Mouse (Mus musculus): ENCODE data around the gene Myh9.

Gene Myh9

DNA sequence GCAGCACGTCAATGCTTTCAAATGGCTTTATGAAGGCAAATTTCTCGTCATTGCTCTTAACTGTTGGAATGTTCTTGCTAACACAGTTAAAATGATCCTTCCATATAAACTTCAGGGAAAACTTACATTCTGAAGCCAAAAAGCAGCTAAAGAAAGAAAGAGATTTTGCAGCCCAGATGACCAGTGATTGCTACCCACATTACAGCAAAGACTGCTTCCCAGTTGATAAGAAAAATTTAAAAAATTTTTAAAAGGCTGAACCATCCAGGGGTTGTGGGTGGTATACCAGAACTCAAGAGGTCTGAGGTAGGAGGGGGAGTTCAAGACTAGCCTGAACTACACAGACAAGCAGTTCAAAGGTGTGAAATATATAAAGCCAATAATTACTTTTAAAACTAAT, 1.1 kb upstream of the Myh9 start:
- no peak for DNase-seq (ENCODE audit: low spot score)

GRCm38 (mm10) chr15:77841361-77842046, 471 bp downstream of the Myh9 start:
- DNase-seq (ENCODE audit: low spot score), result peak; percentile 33

DNA sequence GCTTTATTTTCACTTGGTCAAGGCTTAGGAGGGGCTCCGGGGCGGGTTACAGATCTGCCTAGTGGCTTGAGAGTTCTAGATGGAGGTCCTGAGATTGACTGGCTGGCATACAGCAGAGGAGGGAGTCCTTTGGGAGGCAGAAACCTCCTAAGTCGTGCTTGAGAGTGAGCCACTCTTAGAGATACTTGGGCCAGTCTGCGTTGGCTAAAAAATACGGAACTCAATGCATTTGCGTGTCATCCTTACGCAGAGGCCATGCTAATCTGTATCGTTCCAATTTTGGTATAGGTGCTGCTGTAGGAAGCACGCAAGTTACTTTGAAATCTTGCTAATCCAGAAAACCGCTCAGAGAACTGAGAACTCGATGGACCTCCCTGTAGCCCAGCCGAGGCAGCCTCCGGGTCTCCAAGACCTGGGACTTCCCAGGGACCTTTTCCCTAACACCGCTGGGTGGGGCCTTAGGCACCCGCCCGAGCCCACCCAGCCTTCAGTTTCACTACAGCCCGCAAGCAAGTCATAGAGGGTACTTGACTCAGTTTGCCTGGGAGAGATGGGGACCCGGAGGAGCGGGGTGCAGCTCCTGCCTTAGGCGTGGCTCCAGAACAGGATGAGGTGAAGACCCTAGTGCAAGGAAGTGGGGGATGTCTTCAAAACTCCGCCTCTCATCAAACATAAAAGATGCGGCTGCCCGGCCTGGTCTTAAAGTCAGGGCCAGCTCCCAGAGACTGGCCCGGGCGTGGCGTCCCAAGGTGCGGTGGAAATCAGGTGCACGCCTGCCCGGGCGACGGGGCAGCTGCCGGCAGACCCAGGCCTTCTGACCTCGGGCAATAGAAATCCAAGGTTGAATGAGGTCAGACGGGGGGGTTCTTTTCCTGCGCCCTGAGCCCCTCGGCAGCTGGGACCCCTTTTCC, 1.3 kb downstream of the Myh9 start:
- DNase-seq (ENCODE audit: low spot score), result no peak

- no peak for DNase-seq (ENCODE audit: low spot score)
Observed at GRCm38 (mm10) chr15:77839529-77840286, 2.3 kb downstream of the Myh9 start.

- no peak for DNase-seq (ENCODE audit: low spot score)
Observed at GRCm38 (mm10) chr15:77838530-77839387, 3.2 kb downstream of the Myh9 start.

- no peak for DNase-seq (ENCODE audit: low spot score)
Observed at GRCm38 (mm10) chr15:77837444-77838117, 4.4 kb downstream of the Myh9 start.

DNA sequence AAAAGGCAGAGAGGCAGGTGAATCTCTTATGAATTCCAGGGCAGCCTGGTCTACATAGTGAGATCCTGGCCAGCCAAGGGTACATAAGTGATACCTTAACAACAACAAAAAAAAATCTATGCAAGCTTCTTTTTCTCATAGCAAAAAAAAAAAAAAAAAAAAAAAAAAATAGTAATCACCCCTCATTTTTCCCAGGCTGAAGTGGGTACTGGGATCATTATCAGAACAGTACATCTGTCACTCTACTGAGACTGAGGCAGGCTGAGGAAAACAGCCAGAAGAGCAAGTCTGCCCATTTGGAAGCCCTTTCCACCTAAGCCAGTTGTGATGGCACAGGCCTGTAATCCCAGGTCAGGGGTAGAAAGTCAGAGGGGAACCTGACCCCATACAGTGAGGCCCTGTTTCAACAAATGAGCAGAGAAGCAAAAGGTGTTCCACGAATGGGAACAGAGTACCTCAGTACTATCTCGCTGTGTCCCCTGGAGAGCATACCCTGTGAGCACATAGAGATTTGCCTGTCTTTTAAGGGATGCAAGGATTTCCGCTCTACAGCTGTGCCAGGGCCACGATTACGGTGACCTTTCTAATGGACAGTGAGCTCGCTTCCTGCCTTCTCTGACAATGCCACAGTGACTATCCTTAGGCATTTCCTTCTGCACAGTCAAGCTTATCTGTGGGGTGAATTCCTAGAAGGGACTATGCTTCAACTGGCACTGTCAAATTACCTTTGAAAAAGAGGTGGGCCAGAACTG, 5.1 kb downstream of the Myh9 start:
- DNase-seq (ENCODE audit: low spot score), result no peak

DNA sequence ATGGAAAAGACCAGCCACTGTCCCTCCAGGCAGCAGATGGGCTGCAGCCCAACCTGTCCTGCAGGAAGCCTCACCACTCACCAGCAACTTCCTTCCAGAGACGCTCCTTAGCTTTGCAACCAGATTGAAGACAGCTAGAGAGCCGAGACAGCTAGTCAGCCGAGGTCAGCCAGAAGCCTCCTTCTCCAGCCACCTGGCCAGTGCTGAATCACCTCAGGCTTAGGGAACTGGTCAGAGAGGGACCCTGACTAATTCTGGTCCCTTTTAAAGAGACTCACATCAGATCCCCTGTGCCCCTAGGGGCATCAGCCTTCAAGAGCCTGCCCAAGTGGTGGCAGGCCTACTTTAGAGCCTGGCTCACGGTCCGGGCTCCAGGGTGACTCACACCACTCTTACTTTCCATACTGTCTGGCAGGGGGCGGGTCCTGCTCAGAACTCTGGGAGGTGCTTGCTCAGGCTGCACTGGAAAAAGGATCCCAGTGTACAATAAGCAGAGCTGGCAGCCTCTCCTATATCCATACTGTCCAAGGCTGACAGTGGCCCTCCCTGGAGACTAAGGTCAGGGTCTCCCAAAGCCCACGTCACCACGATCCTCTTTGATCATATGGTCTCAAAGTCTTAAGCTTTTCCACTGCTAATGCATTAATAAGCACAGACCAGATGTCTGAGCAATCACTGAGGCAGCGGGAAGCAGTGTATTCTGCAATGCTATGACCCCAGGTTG, 5.9 kb downstream of the Myh9 start:
- no peak for DNase-seq (ENCODE audit: low spot score)

GRCm38 (mm10) chr15:77834336-77835268, 7.4 kb downstream of the Myh9 start:
- no peak for DNase-seq (ENCODE audit: low spot score)

DNA sequence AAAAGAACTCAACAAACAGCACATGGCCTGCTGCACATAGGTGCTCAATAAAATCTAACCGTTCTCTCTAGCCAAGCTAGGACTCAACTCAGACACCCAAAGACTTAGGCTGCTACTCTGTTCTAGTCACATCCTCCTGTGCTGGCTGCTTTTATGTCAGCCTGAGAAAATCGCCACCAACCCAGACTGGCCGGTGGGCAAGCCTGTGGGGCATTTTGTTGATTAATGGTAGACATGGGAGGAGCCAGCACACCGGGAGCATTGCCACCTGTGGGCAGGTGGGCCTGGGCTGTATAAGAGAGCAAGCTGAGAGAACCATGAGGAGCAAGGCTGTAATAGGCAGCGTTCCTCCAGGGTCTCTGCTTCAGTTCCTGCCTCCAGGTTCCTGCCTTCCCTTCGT, 8.2 kb downstream of the Myh9 start:
- no peak for DNase-seq (ENCODE audit: low spot score)

DNA sequence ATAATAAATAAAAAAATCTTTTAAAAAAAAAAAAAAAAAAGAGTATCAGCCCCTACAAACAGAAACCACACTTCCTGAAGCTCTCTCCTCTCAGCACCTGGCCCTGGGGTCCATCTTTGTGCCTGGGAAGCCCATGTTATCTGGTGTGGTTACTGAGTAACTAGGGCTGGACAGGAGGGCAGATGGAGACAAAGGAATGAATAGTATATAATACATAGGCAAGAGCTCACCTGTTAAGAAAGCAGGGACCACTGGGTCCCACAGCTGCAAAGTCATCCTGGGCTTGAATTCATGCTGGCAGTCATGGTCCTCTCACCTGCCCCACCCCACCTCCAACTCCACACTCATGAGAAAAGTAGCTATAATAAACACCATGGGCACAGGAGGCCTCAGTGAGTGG, 8.9 kb downstream of the Myh9 start:
- DNase-seq (ENCODE audit: low spot score), result no peak

DNA sequence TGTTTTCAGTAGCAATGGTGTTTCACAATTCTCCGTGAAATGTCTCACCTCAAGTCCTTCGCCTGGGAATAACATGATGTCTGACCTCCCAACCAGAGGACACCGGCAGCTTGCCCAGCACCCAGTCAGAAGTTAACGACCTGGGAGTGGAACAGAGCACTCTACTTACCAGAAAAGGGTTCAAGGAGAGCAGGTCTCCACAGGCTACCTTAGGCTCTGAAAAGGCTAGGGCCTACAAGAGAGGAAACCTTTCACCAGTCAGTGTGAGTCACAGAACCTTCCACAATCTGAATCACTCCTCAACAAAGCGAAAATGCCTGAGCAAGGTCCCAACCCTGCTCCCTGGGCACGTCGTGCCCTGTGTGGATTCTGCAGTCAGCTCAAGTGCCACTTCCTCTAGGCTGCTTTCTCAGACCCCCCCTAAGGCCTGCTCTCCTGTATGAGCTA, 9.5 kb downstream of the Myh9 start:
- DNase-seq (ENCODE audit: low spot score), result no peak

DNA sequence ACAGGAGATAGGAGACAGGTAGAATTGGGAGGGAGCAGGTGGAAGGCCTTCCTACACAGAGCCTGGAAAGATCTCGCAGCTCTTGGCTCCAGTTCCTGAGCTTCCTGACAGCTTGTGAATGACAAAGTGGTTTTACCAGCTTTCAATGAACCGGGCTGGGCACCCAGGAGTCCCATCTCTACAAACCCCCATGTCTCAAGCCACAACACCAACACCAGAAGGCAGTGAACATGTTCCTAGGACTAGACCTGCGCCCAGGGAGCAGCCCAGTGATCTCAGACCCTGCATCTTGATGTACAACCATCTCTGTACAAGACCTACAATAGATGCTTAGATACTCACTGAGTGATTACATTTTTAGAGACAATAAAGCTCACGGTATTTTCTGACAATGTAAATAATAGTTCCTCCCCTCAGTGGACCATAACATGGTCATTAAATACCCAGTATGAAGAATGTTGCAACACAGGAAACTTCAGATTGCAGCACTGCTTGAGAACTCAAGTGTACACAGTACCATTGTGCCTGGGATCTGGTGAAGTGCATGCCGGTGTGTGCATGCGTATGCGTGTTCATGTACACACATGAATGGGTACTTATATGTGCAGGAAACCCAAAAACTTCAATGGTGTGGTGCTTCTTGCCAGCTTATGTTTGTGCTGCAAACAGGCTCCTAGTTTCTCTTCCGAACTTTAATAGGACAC, 10.1 kb downstream of the Myh9 start:
- DNase-seq (ENCODE audit: low spot score), result no peak

- DNase-seq (ENCODE audit: low spot score), result no peak
Observed at GRCm38 (mm10) chr15:77831138-77831579, 10.8 kb downstream of the Myh9 start.

DNA sequence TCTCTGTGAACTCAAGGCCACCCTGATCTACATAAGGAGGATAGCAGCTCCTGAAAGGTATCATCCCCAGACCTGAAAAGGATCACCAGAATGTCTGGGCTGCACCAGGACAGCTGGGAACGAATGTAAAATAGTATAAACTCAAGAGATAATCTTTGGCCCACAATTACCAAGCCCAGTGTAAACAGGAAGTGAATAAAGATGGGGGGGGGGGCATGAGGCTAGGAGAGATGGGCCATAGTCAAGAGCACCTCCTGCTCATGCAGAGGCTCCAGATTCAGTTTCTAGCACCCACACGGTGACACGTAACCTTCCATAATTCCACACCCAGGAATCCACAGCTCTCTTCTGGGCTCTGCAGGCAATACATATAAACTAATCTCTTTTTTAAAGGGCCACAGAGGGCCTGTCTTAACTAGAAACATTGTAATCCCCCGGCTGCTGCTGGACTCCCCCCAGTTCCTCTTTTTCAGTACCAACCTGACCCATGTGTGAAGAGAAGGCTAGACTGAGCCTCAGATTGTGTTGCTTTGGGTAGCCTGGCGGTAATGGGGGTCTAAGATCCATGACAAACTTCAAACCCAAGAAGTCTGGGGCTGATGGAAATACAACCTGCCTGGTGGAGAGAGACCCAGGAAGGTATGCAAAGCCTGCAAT, 11.4 kb downstream of the Myh9 start:
- DNase-seq (ENCODE audit: low spot score), result no peak

- no peak for DNase-seq (ENCODE audit: low spot score)
Observed at GRCm38 (mm10) chr15:77829542-77829941, 12.4 kb downstream of the Myh9 start.

DNA sequence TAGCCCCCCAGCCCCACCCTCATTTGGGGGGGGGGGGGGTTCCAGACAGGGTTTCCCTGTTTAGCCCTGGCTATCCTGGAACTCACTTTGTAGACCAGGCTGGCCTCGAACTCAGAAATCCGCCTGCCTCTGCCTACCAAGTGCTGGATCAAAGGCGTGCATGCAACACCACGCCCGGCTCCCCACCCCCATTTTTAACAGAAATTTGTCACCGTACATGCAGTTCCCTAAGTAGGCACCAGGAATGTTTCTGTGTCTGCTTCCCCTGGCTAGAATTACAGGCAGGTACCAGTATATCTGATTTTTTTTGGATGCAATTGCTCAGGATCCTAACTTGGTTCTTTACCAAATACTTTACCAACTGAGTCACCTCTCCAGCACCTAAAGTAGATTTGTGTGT, 13.1 kb downstream of the Myh9 start:
- DNase-seq (ENCODE audit: low spot score), result no peak
